Mouse (Mus musculus) spleen, adult 2 months (tissue): ENCODE results near the gene Scp2.

Experiments
- CTCF ChIP-seq: fragments of 200-500 bp; IDR thresholded peaks from 2 replicates; pipeline ENCODE4 v1.5.1; 2011; ENCODE audit warnings: mild to moderate bottlenecking, inconsistent platforms; ENCODE audit not compliant: insufficient read depth, insufficient read length, insufficient replicate concordance; ENCODE audit errors: extremely low read depth
- POLR2A ChIP-seq: fragments of 200-500 bp; IDR thresholded peaks from 2 replicates; pipeline ENCODE4 v1.6.1; 2011; ENCODE audit warnings: low read depth, low read length, inconsistent platforms

DNA sequence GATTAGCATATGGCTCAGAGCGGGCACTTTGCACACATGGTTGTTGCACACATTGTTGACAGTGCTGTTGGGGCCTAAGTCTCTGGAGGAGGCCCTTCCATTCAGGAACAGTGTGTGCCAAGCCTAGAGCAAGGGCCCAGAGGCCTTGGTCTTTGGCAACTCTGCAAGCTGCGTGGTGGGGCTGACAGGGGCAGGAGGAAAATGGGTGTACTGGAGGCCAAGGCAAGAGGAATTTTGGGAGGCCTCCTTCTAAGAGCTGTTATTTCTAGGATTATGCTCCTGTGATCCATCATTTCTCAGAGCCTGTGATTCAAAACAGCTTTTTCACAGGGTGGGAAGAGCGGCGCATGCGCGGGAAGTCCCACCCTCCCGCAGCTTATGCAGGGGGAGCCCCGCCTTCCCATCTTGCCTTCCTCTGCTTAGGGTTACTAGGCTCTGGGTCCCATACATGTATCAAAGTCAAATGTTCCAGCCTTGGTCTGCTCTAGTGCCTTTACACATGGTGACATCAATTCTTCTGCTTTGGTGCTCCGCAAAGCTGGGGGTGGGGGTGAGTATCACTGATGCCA, 148.3 kb downstream of the Scp2 start:
- TF ChIP-seq CTCF (no peak), POLR2A (no peak)
